Mouse (Mus musculus) hindbrain, embryonic 13.5 days (tissue): ENCODE measurements at regions not wholly inside any gene's neighbourhood (a gene's known extent, or its start where the extent isn't known, plus 50 kb on each side); places are given as distances from the start of the nearest gene placed in this dataset.

Source experiments
- ATAC-seq: fragments of 200-750 bp; cut with Nextera tagmentation; 2 replicates; pipeline ENCODE4 v1.8.0; 2017; ENCODE audit warnings: moderate TSS enrichment; ENCODE audit not compliant: low FRiP score
- H3K27ac ChIP-seq: fragments of 300-500 bp; sonication (generic); 2 replicates; pipeline ENCODE4 v1.5.1; 2015; ENCODE audit warnings: inconsistent platforms, mild to moderate bottlenecking, moderate library complexity
- H3K27me3 ChIP-seq: fragments of 300-500 bp; sonication (generic); 2 replicates; pipeline ENCODE4 v1.6.1; 2015; ENCODE audit warnings: mild to moderate bottlenecking, inconsistent platforms
- H3K36me3 ChIP-seq: fragments of 300-500 bp; sonication (generic); 2 replicates; pipeline ENCODE4 v1.6.1; 2015; ENCODE audit warnings: mild to moderate bottlenecking, inconsistent platforms
- H3K4me1 ChIP-seq: fragments of 300-500 bp; sonication (generic); replicated peaks from 2 replicates; pipeline ENCODE4 v1.6.1; 2015; ENCODE audit warnings: inconsistent platforms
- H3K4me2 ChIP-seq: fragments of 300-500 bp; sonication (generic); 2 replicates; pipeline ENCODE4 v1.6.1; 2015; ENCODE audit warnings: inconsistent platforms, mild to moderate bottlenecking, moderate library complexity
- H3K4me3 ChIP-seq: fragments of 300-500 bp; sonication (generic); 2 replicates; pipeline ENCODE4 v1.5.1; 2015; ENCODE audit warnings: mild to moderate bottlenecking, inconsistent platforms
- H3K9ac ChIP-seq: fragments of 300-500 bp; sonication (generic); 2 replicates; pipeline ENCODE4 v1.6.1; 2015; ENCODE audit warnings: mild to moderate bottlenecking, inconsistent platforms
- H3K9me3 ChIP-seq: fragments of 300-500 bp; sonication (generic); 2 replicates; pipeline ENCODE4 v1.6.1; 2016; ENCODE audit warnings: inconsistent platforms
- whole genome bisulfite sequencing: fragments of 180-500 bp; shearing (Covaris S2); methylation state at CpG from one replicate; pipeline ENCODE4 v1.1.7; 2015; 5-methylcytosine and 5-hydroxymethylcytosine counted together

DNA sequence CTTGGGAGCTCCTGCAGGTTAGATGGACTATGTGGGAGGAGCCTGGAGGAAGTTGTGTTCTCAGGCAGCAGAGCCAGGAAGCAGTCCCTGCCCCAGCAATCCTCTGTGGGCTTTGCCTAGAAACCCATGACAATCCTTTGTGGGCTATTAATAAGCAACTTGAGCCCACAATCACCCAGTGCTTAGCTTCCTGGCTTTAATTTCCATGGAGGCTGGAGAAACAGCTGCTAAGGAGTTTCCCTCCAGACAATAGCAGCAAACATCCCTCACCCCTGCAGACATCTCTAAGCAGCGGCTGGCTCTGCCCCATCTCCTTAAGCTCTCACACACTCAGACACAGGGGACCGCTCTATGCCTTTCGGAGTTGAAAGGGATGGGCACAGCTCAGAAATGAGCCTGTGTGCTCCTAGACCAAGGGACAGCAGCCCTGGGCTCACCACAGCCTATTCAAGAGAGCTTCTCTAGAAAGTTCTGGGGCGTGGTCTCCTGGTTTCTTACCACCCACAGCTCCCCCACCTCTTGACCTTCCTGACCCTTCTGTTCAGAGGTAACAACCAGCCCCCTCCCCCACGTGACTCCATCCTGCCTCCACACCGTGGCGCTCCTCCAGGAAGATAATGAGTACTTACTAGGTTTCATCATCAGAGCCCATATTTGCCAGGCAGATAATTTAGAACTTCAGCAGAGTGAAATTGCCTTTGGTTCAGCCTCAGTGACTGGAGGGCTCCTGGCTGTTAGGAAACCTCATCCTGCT lies 112.6 kb upstream of the Tle3 start:
- no peak overlapping the region for H3K4me3 ChIP-seq
- 0 out of 2 replicates have a peak, but pooled peaks cover under 1% of the 10 kb centered on the region for H3K9me3 ChIP-seq
- ATAC-seq, result peak; percentile 41; the same call in 1 of the 2 replicates
- H3K27ac ChIP-seq, result no peak overlapping the region; the same call in 1 of the 2 replicates
- H3K36me3 ChIP-seq, result no peaks in the 10 kb centered on the region
- H3K4me2 ChIP-seq, result no peak overlapping the region
- 0 out of 2 replicates have a peak overlapping the region, but pooled peaks have one; percentile 3 for H3K9ac ChIP-seq
- 0 out of 2 replicates have a peak, but pooled peaks cover 4% of the 10 kb centered on the region for H3K27me3 ChIP-seq
- WGBS, result 3% methylated on average over 7 of the region's 7 CpGs
- H3K4me1 ChIP-seq, result peaks cover 62% of the 10 kb centered on the region

DNA sequence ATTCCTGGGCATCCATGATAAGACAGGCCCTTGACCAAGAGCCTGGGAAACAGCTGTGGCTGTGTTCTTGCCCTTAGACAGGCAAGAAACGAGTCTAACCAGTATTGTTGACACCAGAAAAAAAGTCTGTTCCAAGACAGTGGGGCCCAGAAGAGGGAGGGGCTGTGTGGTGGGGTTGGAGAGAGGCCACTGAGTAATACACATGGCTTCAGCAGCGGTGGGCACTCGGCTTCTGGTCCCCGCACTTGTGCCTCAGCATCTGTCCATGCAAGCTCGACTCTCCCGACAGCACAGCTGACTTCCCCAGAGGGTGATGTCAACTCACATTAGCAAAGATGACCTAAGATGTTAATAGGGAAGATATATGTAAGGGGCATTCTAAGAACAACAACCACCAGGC lies 110.9 kb upstream of the Tle3 start:
- no peak overlapping the region for H3K9ac ChIP-seq
- H3K36me3 ChIP-seq, result no peaks in the 10 kb centered on the region
- H3K4me3 ChIP-seq, result no peak overlapping the region
- H3K27ac ChIP-seq, result no peak overlapping the region
- 30% methylated on average over 6 of the region's 6 CpGs for WGBS
- no peaks in the 10 kb centered on the region for H3K27me3 ChIP-seq
- no peak for ATAC-seq
- H3K4me1 ChIP-seq, result peaks cover 62% of the 10 kb centered on the region
- no peak overlapping the region for H3K4me2 ChIP-seq
- peaks cover 13% of the 10 kb centered on the region for H3K9me3 ChIP-seq

DNA sequence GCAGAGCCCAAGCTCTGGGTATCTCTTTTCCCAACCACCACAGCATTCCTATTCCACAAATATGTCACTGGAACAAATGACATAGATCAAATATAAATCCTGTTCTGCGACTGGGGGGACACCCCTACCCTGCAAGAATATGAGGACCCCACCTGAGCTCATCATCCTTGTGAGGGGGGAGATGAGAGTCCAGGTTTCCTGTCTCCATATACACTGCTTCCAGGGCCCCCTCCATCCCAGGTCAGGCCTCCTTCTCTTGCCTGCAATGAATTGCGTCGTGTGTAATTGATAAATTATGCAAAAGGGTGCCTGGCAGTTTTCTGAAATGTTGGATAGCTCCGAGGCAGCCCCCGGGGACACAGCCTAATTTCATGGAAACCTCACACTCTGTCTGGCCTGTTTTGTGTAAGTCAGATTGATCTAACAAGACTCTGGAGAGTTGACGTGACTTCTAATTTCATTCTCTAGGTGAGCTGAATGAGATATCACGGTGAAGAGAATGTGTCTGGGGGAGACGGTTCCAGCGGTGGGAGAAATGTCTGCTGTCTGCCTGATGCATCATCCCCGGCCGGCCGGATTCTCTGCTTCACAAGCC lies 110.3 kb upstream of the Tle3 start:
- ATAC-seq, result peak; percentile 34; the same call in 1 of the 2 replicates
- no peak overlapping the region for H3K4me2 ChIP-seq
- 14% methylated on average over 12 of the region's 12 CpGs for WGBS
- no peak overlapping the region for H3K9ac ChIP-seq
- H3K36me3 ChIP-seq, result no peaks in the 10 kb centered on the region
- H3K4me3 ChIP-seq, result no peak overlapping the region
- H3K4me1 ChIP-seq, result peaks cover 57% of the 10 kb centered on the region
- peak overlapping the region; percentile 63 for H3K27ac ChIP-seq
- peaks cover 13% of the 10 kb centered on the region for H3K9me3 ChIP-seq
- H3K27me3 ChIP-seq, result no peaks in the 10 kb centered on the region

DNA sequence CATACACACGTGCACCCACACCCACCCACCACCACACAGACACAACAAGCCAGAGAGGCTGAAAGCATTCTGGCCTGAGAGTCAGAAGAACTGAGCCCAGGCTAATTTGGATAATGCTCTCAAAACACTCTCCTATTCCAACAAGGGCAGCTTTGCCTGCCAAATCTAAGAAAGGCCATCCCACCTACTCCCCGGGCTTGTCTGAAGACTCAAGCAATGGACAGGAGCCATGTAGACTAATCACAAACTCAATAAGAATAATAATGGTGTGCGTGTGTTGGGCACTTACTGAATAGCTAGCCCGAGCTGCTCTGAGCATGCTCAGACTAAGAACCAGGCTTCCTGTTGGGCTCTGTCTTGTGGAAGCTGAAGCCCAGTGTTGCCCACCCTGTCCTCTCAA lies 108.8 kb upstream of the Tle3 start:
- ATAC-seq, result no peak

DNA sequence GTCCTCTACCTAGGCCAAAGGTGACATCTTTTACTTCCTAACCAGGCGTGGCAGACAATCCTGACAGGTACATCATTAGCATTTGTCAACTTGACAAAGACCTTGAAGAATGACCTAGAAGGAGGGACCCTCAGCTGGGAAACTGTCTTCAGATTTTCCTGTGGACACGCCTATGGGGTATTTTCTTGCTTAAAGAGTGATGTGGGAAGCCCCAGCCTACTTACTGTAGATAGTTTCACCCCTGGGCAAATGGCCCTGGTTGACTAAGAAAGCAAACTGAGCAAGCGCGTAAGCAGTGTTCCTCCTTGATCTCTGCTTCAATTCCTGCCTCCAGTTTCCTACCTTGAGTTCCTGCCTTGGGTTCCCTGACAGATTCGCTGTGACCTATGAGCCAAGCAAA lies 106.7 kb upstream of the Tle3 start:
- Histone ChIP-seq H3K36me3 (no peaks in the 10 kb centered on the region), H3K27ac (no peak overlapping the region), H3K9me3 (peaks cover 13% of the 10 kb centered on the region), H3K4me2 (no peak overlapping the region), H3K27me3 (peaks cover 19% of the 10 kb centered on the region), H3K4me1 (peaks cover 34% of the 10 kb centered on the region), H3K4me3 (no peak overlapping the region), H3K9ac (no peak overlapping the region)
- ATAC-seq, result no peak
- 92% methylated on average over 5 of the region's 5 CpGs for WGBS

More for the DNA sequence above, 108.8 kb upstream of the Tle3 start:
- no peak overlapping the region for H3K4me3 ChIP-seq
- H3K36me3 ChIP-seq, result no peaks in the 10 kb centered on the region
- H3K4me1 ChIP-seq, result peaks cover 53% of the 10 kb centered on the region
- H3K9me3 ChIP-seq, result peaks cover 13% of the 10 kb centered on the region
- peaks cover 8% of the 10 kb centered on the region for H3K27me3 ChIP-seq
- no peak overlapping the region for H3K4me2 ChIP-seq
- whole genome bisulfite sequencing, result 81% methylated on average over 4 of the region's 4 CpGs
- H3K27ac ChIP-seq, result no peak overlapping the region
- no peak overlapping the region for H3K9ac ChIP-seq

DNA sequence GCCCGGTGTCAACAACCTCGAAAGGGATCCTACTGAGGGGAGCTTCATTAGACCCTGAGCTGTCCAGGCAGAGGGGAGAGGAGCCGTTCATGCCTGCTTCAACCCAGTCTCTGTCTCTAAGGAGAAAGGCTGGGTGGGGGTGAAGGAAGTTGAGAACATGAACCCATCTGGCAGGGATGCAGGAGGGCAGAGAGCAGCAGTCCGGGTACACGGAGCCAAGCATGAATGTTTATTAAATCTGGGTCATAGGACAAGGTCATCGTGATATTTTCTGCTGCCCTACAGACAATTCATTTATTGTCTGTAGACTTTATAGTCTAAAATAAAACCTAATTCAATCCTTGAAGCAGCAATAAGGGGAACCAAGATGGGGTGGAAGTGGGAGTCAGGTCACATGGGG lies 105.2 kb upstream of the Tle3 start:
- peaks cover 13% of the 10 kb centered on the region for H3K9me3 ChIP-seq
- no peak overlapping the region for H3K4me3 ChIP-seq
- H3K4me2 ChIP-seq, result no peak overlapping the region
- no peak overlapping the region for H3K27ac ChIP-seq
- peaks cover 21% of the 10 kb centered on the region for H3K4me1 ChIP-seq
- 69% methylated on average over 6 of the region's 6 CpGs for WGBS
- H3K9ac ChIP-seq, result no peak overlapping the region
- H3K27me3 ChIP-seq, result peaks cover 26% of the 10 kb centered on the region
- no peaks in the 10 kb centered on the region for H3K36me3 ChIP-seq
- ATAC-seq, result no peak

DNA sequence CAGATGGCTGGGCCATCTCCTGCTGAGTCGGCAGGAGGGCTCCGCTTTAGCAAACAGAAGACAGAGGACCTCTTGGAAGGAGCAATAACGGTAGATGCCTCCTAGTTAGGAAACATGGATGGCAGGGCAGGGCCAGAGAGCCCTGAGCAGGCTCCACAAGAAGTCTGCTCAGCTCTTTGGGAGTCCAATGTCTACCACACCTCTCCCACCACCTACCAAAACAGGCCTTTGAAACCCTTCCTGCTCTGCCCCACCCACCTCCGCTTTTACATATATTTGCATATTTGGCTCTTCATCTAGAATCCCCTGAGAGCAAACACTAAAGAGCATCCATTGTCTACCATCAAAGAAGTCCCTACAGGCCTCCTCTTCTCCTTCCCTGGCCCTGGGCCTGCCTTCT lies 104.6 kb upstream of the Tle3 start:
- Histone ChIP-seq H3K27ac (no peak overlapping the region), H3K4me1 (peaks cover 16% of the 10 kb centered on the region), H3K4me3 (no peak overlapping the region), H3K36me3 (no peaks in the 10 kb centered on the region), H3K27me3 (peaks cover 30% of the 10 kb centered on the region), H3K9ac (no peak overlapping the region), H3K9me3 (peaks cover 13% of the 10 kb centered on the region), H3K4me2 (no peak overlapping the region)
- no peak for ATAC-seq
- 59% methylated on average over 4 of the region's 4 CpGs for WGBS

DNA sequence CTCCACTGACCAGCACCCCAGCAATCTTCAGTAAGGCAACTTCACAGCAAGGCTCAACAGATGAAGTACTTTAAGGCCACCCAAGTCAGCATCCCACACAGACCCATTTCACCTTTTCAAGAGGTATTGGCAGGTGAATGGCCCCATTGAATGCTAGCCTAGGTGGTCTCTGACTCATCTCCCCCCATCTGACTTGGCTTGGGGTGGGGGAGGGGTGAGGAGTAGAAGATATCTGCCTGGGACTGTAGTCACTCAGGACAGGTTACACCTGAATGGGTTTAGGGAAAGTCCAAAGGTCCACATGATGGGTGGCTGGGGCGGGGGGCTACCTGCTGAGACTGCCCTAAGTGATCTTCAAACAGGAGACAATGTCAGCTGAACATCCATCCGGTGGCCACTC lies 104.0 kb upstream of the Tle3 start:
- Histone ChIP-seq H3K4me3 (no peak overlapping the region), H3K4me1 (peaks cover 13% of the 10 kb centered on the region), H3K9ac (no peak overlapping the region), H3K27ac (no peak overlapping the region), H3K36me3 (no peaks in the 10 kb centered on the region), H3K27me3 (peaks cover 33% of the 10 kb centered on the region), H3K9me3 (peaks cover 13% of the 10 kb centered on the region), H3K4me2 (no peak overlapping the region)
- 55% methylated on average over 2 of the region's 2 CpGs for WGBS
- ATAC-seq, result no peak

DNA sequence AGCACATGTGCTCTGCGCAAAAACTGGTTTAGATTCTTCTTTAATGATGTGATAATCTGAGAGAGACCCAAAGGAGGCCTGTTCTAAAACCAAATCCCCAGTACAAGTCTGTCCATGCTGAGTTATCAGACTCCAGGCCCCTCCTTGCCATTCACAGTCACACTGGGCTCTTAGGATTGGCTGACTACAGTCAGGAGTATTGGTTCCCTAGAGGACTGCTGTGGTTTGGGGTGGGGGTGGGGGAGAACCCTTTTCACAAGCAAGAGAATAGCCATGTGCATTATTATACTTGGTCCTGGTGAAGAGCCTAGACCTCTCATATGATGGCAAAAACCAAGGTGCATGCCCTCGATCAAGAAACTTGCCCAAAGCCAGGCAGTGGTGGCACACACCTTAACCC lies 103.5 kb upstream of the Tle3 start:
- Histone ChIP-seq H3K4me2 (no peak overlapping the region), H3K4me3 (no peak overlapping the region), H3K9ac (no peak overlapping the region), H3K36me3 (no peaks in the 10 kb centered on the region), H3K27ac (no peak overlapping the region), H3K4me1 (peaks cover 13% of the 10 kb centered on the region), H3K27me3 (peaks cover 33% of the 10 kb centered on the region), H3K9me3 (peaks cover 13% of the 10 kb centered on the region)
- WGBS, result 83% methylated on average over 2 of the region's 2 CpGs
- ATAC-seq, result no peak

DNA sequence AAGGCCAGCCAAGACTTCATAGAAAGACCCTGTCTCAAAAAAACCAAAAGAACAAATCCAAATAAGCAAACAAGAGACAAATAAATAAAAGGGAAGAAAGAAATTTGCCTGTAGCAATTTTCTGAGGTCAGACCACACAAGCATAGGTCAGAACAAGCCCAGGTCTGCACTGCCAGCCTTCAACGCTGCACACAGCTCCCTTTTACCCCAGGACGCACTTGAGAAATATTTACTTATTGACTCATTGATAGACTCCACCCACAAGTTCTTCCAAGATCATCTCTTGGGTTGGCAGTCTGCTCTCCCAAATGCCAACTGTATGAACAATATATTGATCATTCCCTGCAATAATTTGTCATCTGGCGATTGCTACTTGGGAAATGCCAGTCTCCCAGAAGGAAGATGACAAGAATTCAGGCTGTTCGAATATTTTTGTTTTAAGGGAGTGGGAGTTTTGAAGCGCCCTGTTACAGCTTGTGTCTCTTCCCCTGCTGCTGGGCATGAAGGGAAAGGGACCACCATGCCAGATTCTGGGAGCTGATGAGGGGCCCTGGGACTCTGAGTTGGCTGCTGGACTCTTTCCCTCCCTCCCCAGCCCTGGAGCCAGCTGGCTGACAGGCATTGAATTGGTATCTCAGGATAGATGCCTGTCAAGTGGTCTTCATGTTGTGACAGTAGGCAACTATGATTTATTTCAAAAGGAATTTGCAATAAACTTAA lies 102.9 kb upstream of the Tle3 start:
- Histone ChIP-seq H3K27me3 (peaks cover 33% of the 10 kb centered on the region), H3K9me3 (peaks cover 13% of the 10 kb centered on the region), H3K9ac (no peak overlapping the region), H3K36me3 (no peaks in the 10 kb centered on the region), H3K4me3 (no peak overlapping the region), H3K4me1 (peaks cover 13% of the 10 kb centered on the region), H3K27ac (no peak overlapping the region), H3K4me2 (no peak overlapping the region)
- ATAC-seq, result no peak
- WGBS, result 92% methylated on average over 5 of the region's 5 CpGs

DNA sequence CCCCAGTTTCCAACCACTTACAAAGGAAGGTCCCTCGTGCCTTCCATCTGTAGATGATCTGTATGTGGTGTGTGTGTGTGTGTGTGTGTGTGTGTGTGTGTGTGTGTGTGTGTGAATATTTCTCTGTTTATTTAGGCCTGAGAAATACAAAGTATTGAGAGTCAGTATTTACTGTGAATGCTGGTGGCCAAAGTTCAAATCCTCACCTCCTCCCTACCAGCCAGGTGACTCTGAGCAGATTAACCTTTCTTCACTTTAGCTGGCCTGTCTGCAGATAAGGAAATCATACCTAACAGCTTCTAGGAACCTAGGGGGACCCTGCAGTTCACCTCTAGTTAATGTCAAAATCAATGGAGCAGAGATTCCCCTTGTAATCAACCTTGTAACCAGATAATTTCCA lies 100.9 kb upstream of the Tle3 start:
- Histone ChIP-seq H3K9ac (no peak overlapping the region), H3K4me2 (no peak overlapping the region), H3K36me3 (no peaks in the 10 kb centered on the region), H3K4me3 (no peak overlapping the region), H3K27me3 (peaks cover 35% of the 10 kb centered on the region), H3K27ac (no peak overlapping the region), H3K4me1 (peaks cover 13% of the 10 kb centered on the region), H3K9me3 (no peaks in the 10 kb centered on the region)
- 92% methylated on average over 1 of the region's 1 CpGs for WGBS
- no peak for ATAC-seq

DNA sequence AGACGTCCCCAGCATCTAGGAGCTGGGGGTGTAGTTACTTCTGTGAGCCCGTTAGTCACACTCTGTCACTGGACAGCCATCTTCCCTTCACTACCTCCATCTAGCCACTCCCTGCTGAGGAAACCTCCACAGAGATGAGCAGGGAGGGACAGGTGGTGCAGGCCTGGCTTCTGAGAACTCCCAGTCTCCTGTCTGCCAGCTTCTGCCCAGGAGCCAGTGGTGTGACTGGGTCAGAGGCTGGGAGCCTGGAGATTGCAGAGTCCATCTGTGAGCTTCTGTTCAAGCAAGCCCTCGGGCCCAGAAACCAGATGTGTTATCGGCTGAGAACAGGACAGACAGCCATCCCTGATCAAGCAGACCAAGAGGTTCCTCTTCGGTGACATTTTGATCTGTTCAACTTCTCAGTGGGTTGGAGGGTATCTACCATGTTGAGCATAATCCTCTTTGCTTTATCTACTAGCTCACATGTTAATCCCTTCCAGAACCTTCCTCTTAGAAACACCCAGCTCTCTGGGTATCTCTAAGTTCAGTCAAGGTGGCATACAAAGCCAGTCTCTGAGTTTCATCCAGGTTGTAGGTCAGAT lies 100.3 kb upstream of the Tle3 start:
- H3K4me2 ChIP-seq, result no peak overlapping the region
- H3K9me3 ChIP-seq, result no peaks in the 10 kb centered on the region
- no peaks in the 10 kb centered on the region for H3K36me3 ChIP-seq
- peaks cover 13% of the 10 kb centered on the region for H3K4me1 ChIP-seq
- WGBS, result 78% methylated on average over 5 of the region's 5 CpGs
- ATAC-seq, result no peak
- H3K9ac ChIP-seq, result no peak overlapping the region
- peaks cover 35% of the 10 kb centered on the region for H3K27me3 ChIP-seq
- H3K4me3 ChIP-seq, result no peak overlapping the region
- H3K27ac ChIP-seq, result no peak overlapping the region
